Mouse (Mus musculus) cortical plate, adult 2 months (tissue): ENCODE measurements around the gene Fanci.

ENCODE experiments used
- CTCF ChIP-seq: fragments of 200-500 bp; IDR thresholded peaks from 2 replicates; pipeline ENCODE4 v1.5.1; 2011; ENCODE audit warnings: mild to moderate bottlenecking, control low read depth, low read length; ENCODE audit not compliant: insufficient read depth; ENCODE audit errors: extremely low read depth
- POLR2A ChIP-seq: fragments of 200-500 bp; IDR thresholded peaks from 2 replicates; pipeline ENCODE4 v1.6.1; 2011; ENCODE audit warnings: mild to moderate bottlenecking, low read length, control low read depth; ENCODE audit not compliant: insufficient read depth; ENCODE audit errors: extremely low read depth

GRCm38 (mm10) chr7:79393924-79394323, 2.2 kb downstream of the Fanci start:
- TF ChIP-seq CTCF (no peak), POLR2A (no peak)
